Mouse (Mus musculus) thymus, adult 2 months (tissue): ENCODE data around the gene Plekhd1.

Source experiments
- CTCF ChIP-seq: fragments of 200-500 bp; IDR thresholded peaks from 2 replicates; pipeline ENCODE4 v1.5.1; 2012; ENCODE audit warnings: mild to moderate bottlenecking, control low read depth, low read length, moderate library complexity, borderline replicate concordance; ENCODE audit not compliant: control insufficient read depth, poor library complexity, insufficient read depth; ENCODE audit errors: extremely low read depth
- POLR2A ChIP-seq: fragments of 200-500 bp; IDR thresholded peaks from 2 replicates; pipeline ENCODE4 v1.6.1; 2012; ENCODE audit warnings: mild to moderate bottlenecking, low read length, control low read depth, moderate library complexity; ENCODE audit not compliant: control insufficient read depth, poor library complexity, insufficient read depth; ENCODE audit errors: extremely low read depth

- TF ChIP-seq POLR2A (no peak), CTCF (0 out of 2 replicates have a peak, but pooled peaks have one; percentile 9)
Measured at GRCm38 (mm10) chr12:80757751-80758558, 65.6 kb downstream of the Plekhd1 start.
